Mouse (Mus musculus): ENCODE data around the gene Aida.
A peak's percentile ranks its signal among the peaks of the same experiment; 100 is the strongest.
"Not testable (repeated sequence)": the region's sequence is repeated elsewhere in the genome, so short reads cannot be mapped to it uniquely, and the experiment has no call there.

Aida gene

GRCm38 (mm10) chr1:183296465-183296864, at the start of gene Aida:
Gene Aida (plus strand): TSS chr1:183296590.
- DNase-seq (ENCODE audit: low spot score), result no peak

- DNase-seq (ENCODE audit: low spot score), result no peak
Observed at GRCm38 (mm10) chr1:183248144-183248543, 48.2 kb upstream of the Aida start.

GRCm38 (mm10) chr1:183250612-183251011, 45.8 kb upstream of the Aida start:
- DNase-seq (ENCODE audit: low spot score), result no peak

DNA sequence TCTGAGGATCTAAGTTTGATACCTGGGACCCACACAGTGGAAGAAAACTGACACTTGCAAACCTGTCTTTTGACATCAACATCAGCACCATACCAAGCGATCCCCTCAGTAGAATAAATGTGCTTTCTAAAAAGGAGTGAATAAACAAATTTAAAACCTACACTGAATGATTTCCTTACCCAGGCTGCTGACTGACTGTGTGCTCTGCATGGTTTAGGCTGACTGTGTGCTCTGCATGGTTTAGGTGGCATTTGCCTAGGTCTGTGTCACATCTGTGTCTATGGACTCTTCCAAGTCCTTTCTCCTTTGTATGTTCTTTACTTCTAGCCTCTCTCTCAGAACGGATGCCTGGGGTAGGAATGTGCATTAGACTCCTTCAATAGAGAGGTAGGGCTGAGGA, 44.6 kb upstream of the Aida start:
- DNase-seq (ENCODE audit: low spot score), result no peak

GRCm38 (mm10) chr1:183252574-183252973, 43.8 kb upstream of the Aida start:
- DNase-seq (ENCODE audit: low spot score), result no peak

GRCm38 (mm10) chr1:183264145-183265008, 32.0 kb upstream of the Aida start:
- DNase-seq (ENCODE audit: low spot score), result no peak

GRCm38 (mm10) chr1:183265921-183266467, 30.4 kb upstream of the Aida start:
- no peak for DNase-seq (ENCODE audit: low spot score)

DNA sequence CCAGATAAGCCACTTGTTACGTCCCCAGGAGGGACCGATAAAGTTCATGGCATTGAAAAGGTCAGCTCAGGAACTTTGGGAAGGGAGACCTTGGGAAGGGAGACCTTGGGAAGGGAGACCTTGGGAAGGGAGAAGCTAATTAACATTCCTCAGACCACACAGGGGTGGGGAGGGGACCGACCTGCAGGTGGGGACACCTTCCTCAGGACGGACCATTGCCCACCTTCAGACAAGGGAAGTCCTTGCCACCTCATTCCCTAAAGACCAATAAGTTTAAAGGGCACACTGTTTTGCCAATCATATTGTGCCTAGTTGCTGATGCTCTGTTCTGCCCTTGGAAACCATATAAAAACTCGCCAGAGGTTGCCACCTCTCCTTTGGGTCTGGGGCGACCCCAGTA, 28.7 kb upstream of the Aida start:
- DNase-seq (ENCODE audit: low spot score), result no peak

GRCm38 (mm10) chr1:183272867-183273818, 23.2 kb upstream of the Aida start:
- DNase-seq (ENCODE audit: low spot score), result no peak

- no peak for DNase-seq (ENCODE audit: low spot score)
Observed at GRCm38 (mm10) chr1:183274385-183274784, 22.0 kb upstream of the Aida start.

- DNase-seq (ENCODE audit: low spot score), result no peak
Observed at GRCm38 (mm10) chr1:183275763-183276162, 20.6 kb upstream of the Aida start.

- DNase-seq (ENCODE audit: low spot score), result no peak
Observed at GRCm38 (mm10) chr1:183288351-183288750, 8.0 kb upstream of the Aida start.

DNA sequence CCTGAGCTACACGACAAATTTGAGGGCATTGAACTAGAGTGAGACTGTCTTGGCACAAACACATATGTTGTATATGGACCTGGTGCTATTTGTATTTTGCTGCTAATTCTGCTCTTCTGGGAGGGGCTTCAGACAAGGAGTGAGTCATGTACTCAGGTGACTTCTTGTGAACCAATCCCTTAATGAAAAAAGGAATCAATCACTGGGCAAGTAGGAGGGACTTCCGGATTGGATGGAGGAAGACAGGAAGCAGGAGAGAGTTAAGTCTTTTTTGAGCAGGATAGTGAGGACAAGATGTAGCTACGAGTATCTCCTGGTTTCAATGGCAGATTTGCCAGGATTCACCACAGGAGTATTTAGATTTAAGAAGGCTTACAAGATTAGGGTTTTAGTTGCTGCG, 6.8 kb upstream of the Aida start:
- DNase-seq (ENCODE audit: low spot score), result no peak

- peak; percentile 96 for DNase-seq (ENCODE audit: low spot score)
Observed at GRCm38 (mm10) chr1:183296877-183297383, 540 bp downstream of the Aida start, which contains the start of gene Brox. Gene Brox (minus strand): TSS chr1:183297269.

DNA sequence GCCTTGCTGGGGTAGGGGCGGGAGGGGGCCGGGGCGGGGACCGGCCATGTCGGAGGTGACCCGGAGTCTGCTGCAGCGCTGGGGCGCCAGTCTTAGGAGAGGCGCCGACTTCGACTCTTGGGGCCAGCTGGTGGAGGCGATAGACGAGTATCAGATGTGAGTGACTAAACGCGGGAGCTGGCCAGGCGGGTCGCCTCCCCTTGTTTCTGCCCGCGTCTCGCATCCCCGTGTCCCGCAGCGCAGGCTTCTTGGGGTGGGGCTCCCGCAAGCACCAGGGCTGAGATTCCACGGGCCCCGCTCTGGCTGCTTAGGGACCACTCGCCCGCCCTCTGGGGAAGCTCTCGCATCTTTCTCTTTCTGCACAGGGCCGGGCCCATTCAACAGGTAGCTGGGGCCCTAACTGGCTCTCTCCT, 1.1 kb downstream of the Aida start:
- no peak for DNase-seq (ENCODE audit: low spot score)

DNA sequence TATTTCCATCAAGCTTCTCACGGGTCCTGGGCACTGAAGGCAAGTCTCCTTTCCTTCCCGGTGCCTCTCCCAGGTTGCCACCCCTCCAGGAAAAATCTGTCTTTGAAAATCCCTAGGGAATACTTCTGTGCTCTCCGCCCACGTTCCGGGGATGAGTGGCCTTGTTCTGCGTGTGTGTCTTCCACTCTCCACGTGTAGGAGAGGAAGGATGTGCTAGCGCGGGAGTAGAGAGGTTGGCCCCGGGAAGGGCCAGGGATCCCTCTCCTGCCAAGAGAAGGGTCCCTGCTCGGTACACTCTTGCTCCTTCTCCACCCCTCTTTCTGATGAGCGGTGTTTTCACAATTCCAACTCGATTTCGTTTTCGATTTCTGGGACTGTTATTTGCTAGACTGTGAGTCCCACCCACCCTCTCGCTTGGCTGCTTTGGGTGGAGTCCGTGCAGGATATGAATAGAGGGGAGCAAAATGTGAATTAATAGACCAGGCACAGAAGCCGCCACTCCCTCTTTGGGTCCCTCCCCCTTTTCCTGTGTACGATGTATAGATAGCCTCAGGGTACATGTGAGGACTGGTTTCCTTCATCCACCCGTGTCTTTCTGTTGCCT, 1.6 kb downstream of the Aida start:
- peak; percentile 28 for DNase-seq (ENCODE audit: low spot score)

- DNase-seq (ENCODE audit: low spot score), result peak; percentile 86
Observed at GRCm38 (mm10) chr1:183299161-183299560, 2.8 kb downstream of the Aida start.

DNA sequence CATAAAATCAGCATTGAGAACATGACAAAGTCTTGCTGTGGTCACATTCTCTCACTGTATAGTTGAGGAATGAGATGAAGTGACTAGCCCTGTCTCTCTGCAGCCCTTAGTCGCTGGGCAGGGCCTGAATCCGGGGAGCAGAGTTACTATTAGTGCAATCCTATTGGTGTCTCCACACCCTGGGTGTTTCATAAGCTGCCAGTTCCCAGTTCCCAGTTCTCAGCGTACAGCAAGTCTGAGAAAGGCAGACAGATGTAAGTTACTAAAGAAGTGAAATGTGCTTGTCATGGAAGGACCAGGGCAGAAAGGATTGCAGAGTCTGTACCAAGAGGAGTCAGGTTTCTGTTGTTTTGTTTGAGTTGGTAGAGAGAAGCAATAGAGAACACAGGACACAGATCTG, 11.2 kb downstream of the Aida start:
- no peak for DNase-seq (ENCODE audit: low spot score)

DNA sequence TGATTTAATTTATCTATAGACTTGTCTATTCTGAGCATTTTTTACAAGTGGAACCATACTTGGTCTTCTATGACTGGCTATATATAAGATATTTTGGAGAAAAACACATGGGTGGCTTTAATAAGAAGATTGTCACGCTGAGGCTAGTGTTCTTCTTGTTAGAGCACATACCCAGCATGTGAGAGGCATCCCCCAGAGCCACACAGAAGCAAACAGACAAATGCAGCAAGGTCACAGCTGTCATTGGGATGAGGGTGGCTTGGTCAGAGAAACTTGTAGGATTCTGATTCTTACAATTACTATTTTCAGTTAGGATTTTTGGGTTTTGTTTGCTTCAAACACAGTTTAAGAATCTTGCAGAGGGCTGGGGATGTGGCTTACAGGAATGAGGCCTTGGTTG, 12.1 kb downstream of the Aida start:
- DNase-seq (ENCODE audit: low spot score), result no peak

- DNase-seq (ENCODE audit: low spot score), result not testable (repeated sequence)
Observed at GRCm38 (mm10) chr1:183309601-183310000, 13.2 kb downstream of the Aida start.

GRCm38 (mm10) chr1:183312076-183312475, 15.7 kb downstream of the Aida start:
- no peak for DNase-seq (ENCODE audit: low spot score)

- DNase-seq (ENCODE audit: low spot score), result no peak
Observed at GRCm38 (mm10) chr1:183315783-183316182, 19.4 kb downstream of the Aida start.
